Mouse (Mus musculus) MEL (cell line): ENCODE results near the gene Ung.
A peak's percentile ranks its signal among the peaks of the same experiment; 100 is the strongest.

ENCODE experiments used
- BHLHE40 ChIP-seq: IDR thresholded peaks from 2 replicates; pipeline ENCODE4 v1.6.1; 2012; ENCODE audit warnings: low read depth, mild to moderate bottlenecking, inconsistent platforms, low read length, improper control_type of control experiment, borderline replicate concordance
- CTCF ChIP-seq, 3 experiments: IDR thresholded peaks in 2 of 3; conservative IDR thresholded peaks in 1 of 3; 2 replicates each; pipeline ENCODE4 v1.5.1; 2011 to 2012; ENCODE audit warnings: low read length in 3 of 3, low read depth in 2 of 3, mild to moderate bottlenecking in 2 of 3, improper control_type of control experiment in 1 of 3, inconsistent platforms in 1 of 3, mixed read lengths in 1 of 3, moderate library complexity in 1 of 3; ENCODE audit not compliant: control insufficient read depth in 1 of 3, insufficient read depth in 1 of 3, poor library complexity in 1 of 3, severe bottlenecking in 1 of 3
- EP300 ChIP-seq, 2 experiments: IDR thresholded peaks; 2 replicates each; pipeline ENCODE4 v1.6.1; 2011; ENCODE audit warnings: improper control_type of control experiment in 2 of 2, low read length in 2 of 2, low read depth in 1 of 2, mild to moderate bottlenecking in 1 of 2
- ETS1 ChIP-seq: IDR thresholded peaks from 2 replicates; pipeline ENCODE4 v1.6.1; 2012; ENCODE audit warnings: low read depth, mild to moderate bottlenecking, inconsistent platforms, low read length, improper control_type of control experiment, moderate library complexity
- MAX ChIP-seq: IDR thresholded peaks from 2 replicates; pipeline ENCODE4 v1.6.1; 2011; ENCODE audit warnings: low read length, improper control_type of control experiment
- MAZ ChIP-seq: IDR thresholded peaks from 2 replicates; pipeline ENCODE4 v1.6.1; 2012; ENCODE audit warnings: low read depth, mild to moderate bottlenecking, inconsistent platforms, low read length, improper control_type of control experiment
- MXI1 ChIP-seq: IDR thresholded peaks from 2 replicates; pipeline ENCODE4 v1.6.1; 2011; ENCODE audit warnings: mild to moderate bottlenecking, low read depth, low read length, improper control_type of control experiment
- POLR2A ChIP-seq, 2 experiments: IDR thresholded peaks; 2 replicates each; pipeline ENCODE4 v1.6.1; 2011 to 2012; ENCODE audit warnings: low read length in 2 of 2, mild to moderate bottlenecking in 2 of 2, control low read depth in 1 of 2, improper control_type of control experiment in 1 of 2, low read depth in 1 of 2, moderate library complexity in 1 of 2; ENCODE audit not compliant: control insufficient read depth in 1 of 2, insufficient read depth in 1 of 2, poor library complexity in 1 of 2
- POLR2AphosphoS2 ChIP-seq: IDR thresholded peaks from 2 replicates; pipeline ENCODE4 v1.6.1; 2011; ENCODE audit warnings: low read length, improper control_type of control experiment
- POLR2AphosphoS5 ChIP-seq: IDR thresholded peaks from 2 replicates; pipeline ENCODE4 v1.6.1; 2012; ENCODE audit warnings: low read depth, borderline replicate concordance, mild to moderate bottlenecking, inconsistent platforms, low read length, moderate library complexity, mixed read lengths
- RAD21 ChIP-seq: IDR thresholded peaks from 2 replicates; pipeline ENCODE4 v1.6.1; 2011; ENCODE audit warnings: mild to moderate bottlenecking, low read depth, low read length, improper control_type of control experiment
- TAL1 ChIP-seq: IDR thresholded peaks from 2 replicates; pipeline ENCODE4 v1.6.1; 2012; ENCODE audit warnings: mild to moderate bottlenecking, inconsistent platforms, low read length, moderate library complexity, mixed read lengths
- UBTF ChIP-seq: IDR thresholded peaks from 2 replicates; pipeline ENCODE4 v1.6.1; 2012; ENCODE audit warnings: low read depth, mild to moderate bottlenecking, inconsistent platforms, low read length, improper control_type of control experiment, moderate library complexity, borderline replicate concordance; ENCODE audit not compliant: insufficient read depth
- ZC3H11A ChIP-seq: IDR thresholded peaks from 2 replicates; pipeline ENCODE4 v1.6.1; 2012; ENCODE audit warnings: low read depth, mild to moderate bottlenecking, inconsistent platforms, low read length, improper control_type of control experiment

GRCm38 (mm10) chr5:114131521-114131840, 1.3 kb downstream of the Ung start:
- TF ChIP-seq ZC3H11A (no peak), CTCF (IDR thresholded peaks at IDR 0.05 in 2 of 3, conservative IDR thresholded peaks at IDR 0.05 in 1 of 3; ENCODE audit: control insufficient read depth in 1 of 3, insufficient read depth in 1 of 3, low read depth in 2 of 3, low read length in 3 of 3, poor library complexity in 1 of 3, severe bottlenecking in 1 of 3) (no peak), RAD21 (no peak), UBTF (no peak), POLR2A (IDR thresholded peaks at IDR 0.05; ENCODE audit: control insufficient read depth in 1 of 2, insufficient read depth in 1 of 2, low read depth in 1 of 2, low read length in 2 of 2, poor library complexity in 1 of 2) (no peak; a peak in 2 of 4 replicates), MAX (no peak; the same call in 1 of the 2 replicates), EP300 (IDR thresholded peaks at IDR 0.05; ENCODE audit: low read depth in 1 of 2, low read length in 2 of 2) (no peak), TAL1 (no peak), MAZ (no peak), BHLHE40 (no peak), POLR2AphosphoS5 (no peak), POLR2AphosphoS2 (no peak), MXI1 (no peak), ETS1 (peak; percentile 14; the same call in 1 of the 2 replicates)
